Mouse (Mus musculus): ENCODE measurements at regions not wholly inside any gene's neighbourhood (a gene's known extent, or its start where the extent isn't known, plus 50 kb on each side); places are given as distances from the start of the nearest gene placed in this dataset.
"Not testable (repeated sequence)": the region's sequence is repeated elsewhere in the genome, so short reads cannot be mapped to it uniquely, and the experiment has no call there.

DNA sequence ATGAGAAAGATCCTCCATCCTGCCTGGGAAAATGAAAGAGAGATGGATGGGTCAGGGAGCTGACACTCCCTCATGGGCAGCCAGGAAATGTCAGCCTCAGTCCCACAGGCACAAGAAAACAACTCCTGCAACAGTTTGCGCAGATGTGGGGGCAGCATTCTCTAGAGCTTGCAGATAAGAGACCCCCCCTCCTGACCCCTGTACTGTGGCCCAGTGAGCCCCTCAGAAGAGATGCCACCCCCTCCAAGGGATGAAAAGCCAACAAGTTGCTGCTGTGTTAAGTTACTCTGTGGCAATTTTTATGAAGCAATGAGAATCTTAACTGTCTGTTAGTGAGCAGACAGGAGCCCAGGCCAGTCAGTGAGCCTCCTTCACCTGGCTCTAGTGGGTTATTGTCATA lies 406.5 kb downstream of the 1190002N15Rik start:
- H3K9me3 ChIP-seq (replicated peaks) = no peaks in the 10 kb centered on the region

DNA sequence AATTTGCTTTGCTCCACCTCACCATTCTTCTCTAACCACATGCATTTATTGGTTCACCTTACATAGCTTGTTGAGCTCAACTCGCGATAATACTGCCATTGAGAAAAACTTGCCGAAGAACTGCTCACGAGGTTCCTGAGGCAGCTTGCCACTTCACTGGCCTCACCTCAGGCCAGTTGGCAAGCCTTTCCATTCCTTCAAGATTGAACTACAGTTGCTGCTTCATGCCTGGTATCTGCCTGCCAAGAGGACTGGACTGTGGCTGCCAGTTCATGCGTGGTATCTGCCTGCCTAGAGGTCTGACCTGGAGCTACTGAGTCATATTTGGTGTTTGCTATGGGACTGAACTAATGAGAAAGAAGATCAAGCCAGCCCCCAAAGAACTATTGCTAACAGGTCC lies 420.9 kb downstream of the 1190002N15Rik start:
- 88% methylated on average over 5 of the region's 5 CpGs for WGBS

More for the DNA sequence above, 406.5 kb downstream of the 1190002N15Rik start:
- H3K27ac ChIP-seq = no peak overlapping the region
- no peaks in the 10 kb centered on the region for H3K36me3 ChIP-seq
- no peaks in the 10 kb centered on the region for H3K4me1 ChIP-seq
- H3K27me3 ChIP-seq (ENCODE audit: low read depth, poor library complexity, severe bottlenecking) = no peaks in the 10 kb centered on the region
- DNase-seq (ENCODE audit: low spot score) = no peak
- WGBS = 86% methylated on average over 1 of the region's 1 CpGs
- H3K4me3 ChIP-seq = no peak overlapping the region

DNA sequence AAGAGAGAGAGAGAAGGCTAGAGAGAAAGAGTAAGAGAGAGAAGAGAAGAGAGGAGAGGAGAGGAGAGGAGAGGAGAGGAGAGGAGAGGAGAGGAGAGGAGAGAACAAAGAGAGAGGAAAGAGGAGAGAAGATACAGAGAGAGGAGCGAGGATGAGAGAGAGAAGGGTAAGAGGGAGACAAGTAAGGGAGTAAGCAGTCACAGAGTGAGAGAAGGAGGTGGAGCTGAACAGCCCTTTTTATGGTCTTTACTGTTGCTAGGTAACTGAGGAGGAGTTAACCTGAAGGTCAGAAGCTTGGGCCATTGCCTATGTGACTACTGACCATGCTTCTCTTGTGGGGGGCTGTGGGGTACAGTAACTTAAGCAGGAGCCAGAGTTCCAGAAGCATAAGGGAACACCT lies 430.2 kb downstream of the 1190002N15Rik start:
- not testable (repeated sequence) for H3K4me3 ChIP-seq; H3K9me3 ChIP-seq (replicated peaks); H3K27me3 ChIP-seq (ENCODE audit: low read depth, poor library complexity, severe bottlenecking); DNase-seq (ENCODE audit: low spot score); H3K4me1 ChIP-seq; H3K27ac ChIP-seq; H3K36me3 ChIP-seq
- 40% methylated on average over 1 of the region's 1 CpGs for WGBS

More for the DNA sequence above, 420.9 kb downstream of the 1190002N15Rik start:
- H3K27me3 ChIP-seq (ENCODE audit: low read depth, poor library complexity, severe bottlenecking) = no peaks in the 10 kb centered on the region
- H3K36me3 ChIP-seq = no peaks in the 10 kb centered on the region
- no peaks in the 10 kb centered on the region for H3K9me3 ChIP-seq (replicated peaks)
- H3K4me1 ChIP-seq = no peaks in the 10 kb centered on the region
- H3K27ac ChIP-seq = no peak overlapping the region
- DNase-seq (ENCODE audit: low spot score) = no peak
- no peak overlapping the region for H3K4me3 ChIP-seq

DNA sequence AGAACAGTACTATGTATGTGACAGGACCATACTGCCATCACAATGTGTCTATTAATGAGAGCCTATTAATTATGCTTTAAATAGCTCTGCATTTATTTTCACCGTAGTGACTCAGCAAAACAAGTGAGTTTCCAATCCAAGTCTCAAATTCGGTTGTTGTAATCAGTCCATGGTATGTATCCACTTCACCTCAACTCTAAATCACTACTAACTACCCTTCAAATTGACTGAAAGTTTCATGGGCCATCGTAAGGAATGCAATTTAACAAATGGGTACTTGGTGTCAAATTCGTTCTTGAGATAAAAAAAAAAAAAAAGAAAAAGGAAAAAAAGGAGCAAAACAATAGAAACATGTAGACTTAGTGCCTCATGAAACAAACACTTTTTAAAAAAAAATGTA lies 433.2 kb downstream of the 1190002N15Rik start:
- Histone ChIP-seq H3K27me3 (ENCODE audit: low read depth, poor library complexity, severe bottlenecking) (no peaks in the 10 kb centered on the region), H3K36me3 (no peaks in the 10 kb centered on the region), H3K4me3 (no peak overlapping the region), H3K4me1 (no peaks in the 10 kb centered on the region), H3K9me3 (replicated peaks) (no peaks in the 10 kb centered on the region), H3K27ac (no peak overlapping the region)
- WGBS = 76% methylated on average over 4 of the region's 4 CpGs
- DNase-seq (ENCODE audit: low spot score) = no peak

DNA sequence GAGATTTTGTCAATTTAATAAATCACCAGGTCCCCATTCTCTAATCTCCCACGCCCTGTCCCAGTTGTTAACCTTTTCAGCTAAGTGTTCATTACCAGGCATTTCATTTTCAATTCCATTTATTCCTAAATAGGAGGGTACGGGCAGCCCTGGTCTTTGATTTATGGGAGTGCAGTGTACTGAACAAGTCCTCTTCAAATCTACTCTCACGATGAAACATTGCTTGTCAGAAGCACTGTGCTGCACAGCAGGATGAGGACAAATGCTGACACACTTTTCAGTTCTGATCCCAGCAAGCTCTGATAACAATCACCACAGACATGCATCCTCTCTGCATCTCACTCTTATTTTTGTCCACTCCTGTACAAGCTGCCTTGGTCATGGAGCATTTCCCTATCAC lies 435.9 kb downstream of the 1190002N15Rik start:
- H3K4me3 ChIP-seq = no peak overlapping the region
- no peaks in the 10 kb centered on the region for H3K36me3 ChIP-seq
- 67% methylated on average over 3 of the region's 3 CpGs for WGBS
- H3K9me3 ChIP-seq (replicated peaks) = no peaks in the 10 kb centered on the region
- no peaks in the 10 kb centered on the region for H3K27me3 ChIP-seq (ENCODE audit: low read depth, poor library complexity, severe bottlenecking)
- H3K27ac ChIP-seq = no peak overlapping the region
- no peak for DNase-seq (ENCODE audit: low spot score)
- no peaks in the 10 kb centered on the region for H3K4me1 ChIP-seq

DNA sequence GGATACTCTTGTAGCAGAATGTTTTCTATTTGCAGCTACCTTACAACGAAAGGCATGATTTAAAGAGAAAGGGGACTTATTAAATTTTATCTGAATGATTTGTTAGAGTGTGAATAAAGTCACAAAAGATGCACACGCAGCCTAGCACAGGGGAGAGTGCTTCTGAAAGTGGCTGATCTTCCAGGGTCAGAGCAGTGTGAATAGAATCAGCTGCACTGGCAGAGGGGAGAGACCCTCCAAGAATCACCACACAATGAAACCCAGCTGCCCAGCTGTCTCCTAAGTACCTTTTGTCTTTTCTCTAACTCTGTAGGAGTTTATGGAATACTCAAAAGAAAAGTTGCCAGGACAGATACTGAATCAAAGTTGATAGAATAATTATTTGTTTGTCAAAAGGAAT lies 443.1 kb downstream of the 1190002N15Rik start:
- no peaks in the 10 kb centered on the region for H3K9me3 ChIP-seq (replicated peaks)
- whole genome bisulfite sequencing = 89% methylated on average over 2 of the region's 2 CpGs
- H3K27ac ChIP-seq = no peak overlapping the region
- no peaks in the 10 kb centered on the region for H3K4me1 ChIP-seq
- DNase-seq (ENCODE audit: low spot score) = no peak
- no peaks in the 10 kb centered on the region for H3K36me3 ChIP-seq
- H3K27me3 ChIP-seq (ENCODE audit: low read depth, poor library complexity, severe bottlenecking) = no peaks in the 10 kb centered on the region
- no peak overlapping the region for H3K4me3 ChIP-seq

DNA sequence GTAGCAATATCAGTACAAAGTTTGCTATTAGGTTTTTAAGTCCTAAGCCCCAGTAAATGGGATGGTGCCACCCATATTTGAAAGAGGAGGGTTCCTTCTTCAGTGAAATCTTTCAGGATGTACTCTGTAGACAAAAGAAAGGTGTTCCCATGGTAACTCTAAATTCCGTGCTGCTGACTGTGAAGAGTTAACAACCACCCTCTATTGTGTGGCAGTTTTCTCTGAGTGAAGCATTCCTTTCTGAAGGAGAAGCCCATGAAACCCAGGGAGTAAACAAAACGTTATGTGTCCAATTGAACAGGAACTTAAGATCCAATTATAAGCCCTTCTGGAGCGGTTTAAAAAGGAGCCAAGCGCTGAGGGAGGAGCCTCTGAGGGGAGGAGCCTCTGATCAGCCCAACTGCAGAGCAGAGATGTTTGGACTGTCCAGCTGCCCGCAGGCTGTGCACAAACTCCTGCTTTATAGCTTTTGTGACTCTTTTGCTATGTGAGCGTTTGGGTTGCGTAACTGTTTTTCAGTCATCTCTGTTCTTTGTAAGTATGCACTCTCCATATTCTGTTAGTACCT lies 446.1 kb downstream of the 1190002N15Rik start:
- Histone ChIP-seq H3K27ac (no peak overlapping the region), H3K9me3 (replicated peaks) (no peaks in the 10 kb centered on the region), H3K4me1 (no peaks in the 10 kb centered on the region), H3K36me3 (no peaks in the 10 kb centered on the region), H3K27me3 (ENCODE audit: low read depth, poor library complexity, severe bottlenecking) (no peaks in the 10 kb centered on the region), H3K4me3 (no peak overlapping the region)
- WGBS = 71% methylated on average over 7 of the region's 7 CpGs
- DNase-seq (ENCODE audit: low spot score) = no peak

DNA sequence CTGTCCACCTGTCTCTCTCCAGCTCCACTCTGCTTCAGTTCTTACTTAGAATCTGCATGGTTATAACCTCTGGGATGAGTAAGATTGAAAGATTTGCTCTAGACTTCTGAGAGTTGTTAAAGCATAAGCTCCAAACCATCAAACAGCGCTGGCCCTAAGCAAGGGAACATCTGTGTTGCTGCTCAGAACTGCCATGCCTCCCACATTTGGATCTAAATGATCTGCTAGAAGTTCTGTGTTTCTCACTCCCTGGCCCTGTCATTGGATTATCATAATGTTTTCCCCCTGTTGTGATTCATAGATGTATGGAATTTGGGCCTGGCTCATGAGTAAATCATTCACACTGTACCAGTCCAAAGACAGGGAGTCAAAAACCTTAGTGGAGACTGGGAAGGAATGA lies 448.1 kb downstream of the 1190002N15Rik start:
- no peak for DNase-seq (ENCODE audit: low spot score)
- H3K27me3 ChIP-seq (ENCODE audit: low read depth, poor library complexity, severe bottlenecking) = no peaks in the 10 kb centered on the region
- H3K4me3 ChIP-seq = no peak overlapping the region
- H3K36me3 ChIP-seq = no peaks in the 10 kb centered on the region
- H3K4me1 ChIP-seq = no peaks in the 10 kb centered on the region
- WGBS = 88% methylated on average over 1 of the region's 1 CpGs
- no peak overlapping the region for H3K27ac ChIP-seq
- no peaks in the 10 kb centered on the region for H3K9me3 ChIP-seq (replicated peaks)

DNA sequence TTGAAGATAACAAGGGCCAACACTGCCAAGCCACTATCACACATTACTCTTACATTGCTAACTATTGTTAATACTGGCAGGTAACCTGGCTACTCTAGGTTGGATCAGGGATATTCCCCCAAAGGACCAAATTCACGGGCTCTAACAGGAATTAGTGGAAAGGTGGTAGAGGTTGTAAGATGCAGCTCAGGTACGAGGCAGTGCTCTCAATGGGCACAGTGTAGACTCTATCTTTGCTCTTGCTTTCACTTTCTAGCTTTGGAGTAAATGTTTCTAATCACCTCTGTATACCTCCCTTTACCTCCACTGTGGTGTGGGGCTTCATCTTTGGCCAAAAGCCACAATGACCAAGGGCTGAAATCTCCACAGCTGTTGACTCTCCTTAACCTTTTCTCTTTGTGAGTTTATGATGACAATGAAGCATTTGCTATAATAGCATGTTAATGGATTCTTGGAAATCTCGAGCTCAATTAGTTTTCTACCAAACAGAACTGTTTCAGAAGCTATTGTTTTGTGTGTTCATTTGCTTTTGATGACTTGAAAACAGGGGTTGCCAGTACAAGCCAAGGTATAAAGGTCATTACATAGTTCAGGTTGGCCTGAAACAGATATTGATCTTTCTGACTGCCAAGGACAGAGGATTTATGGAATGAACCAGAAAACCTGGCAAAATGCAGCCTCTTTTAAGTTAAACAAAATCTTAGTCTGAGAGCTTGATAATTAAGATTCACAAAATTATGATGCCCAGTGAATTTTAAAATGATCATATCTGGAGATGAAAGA lies 454.1 kb downstream of the 1190002N15Rik start:
- 79% methylated on average over 3 of the region's 3 CpGs for WGBS

DNA sequence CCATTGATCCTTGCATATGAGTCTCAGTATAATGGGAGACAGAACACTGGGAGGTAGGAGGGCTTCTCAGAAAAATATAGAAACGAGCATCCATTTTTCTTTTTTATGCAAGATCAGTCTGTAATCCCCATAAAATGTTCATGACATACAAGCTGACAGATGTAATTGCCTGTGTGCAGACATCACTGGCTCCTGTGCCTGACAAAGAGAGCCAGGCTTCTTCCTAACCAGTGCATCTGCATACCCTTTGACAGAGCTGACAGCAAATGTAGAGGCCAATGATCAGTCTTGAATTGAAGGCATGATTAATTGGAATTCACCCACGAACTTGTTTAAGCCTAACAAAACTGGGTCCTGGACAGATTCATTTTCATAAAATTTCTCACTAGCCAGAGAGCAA lies 463.0 kb downstream of the 1190002N15Rik start:
- no peaks in the 10 kb centered on the region for H3K27me3 ChIP-seq (ENCODE audit: low read depth, poor library complexity, severe bottlenecking)
- H3K4me1 ChIP-seq = no peaks in the 10 kb centered on the region
- 69% methylated on average over 2 of the region's 2 CpGs for WGBS
- no peak overlapping the region for H3K4me3 ChIP-seq
- H3K9me3 ChIP-seq (replicated peaks) = no peaks in the 10 kb centered on the region
- no peaks in the 10 kb centered on the region for H3K36me3 ChIP-seq
- no peak for DNase-seq (ENCODE audit: low spot score)
- no peak overlapping the region for H3K27ac ChIP-seq

More for the DNA sequence above, 454.1 kb downstream of the 1190002N15Rik start:
- Histone ChIP-seq H3K4me1 (no peaks in the 10 kb centered on the region), H3K4me3 (no peak overlapping the region), H3K27me3 (ENCODE audit: low read depth, poor library complexity, severe bottlenecking) (no peaks in the 10 kb centered on the region), H3K36me3 (no peaks in the 10 kb centered on the region), H3K9me3 (replicated peaks) (no peaks in the 10 kb centered on the region), H3K27ac (no peak overlapping the region)
- DNase-seq (ENCODE audit: low spot score) = no peak

DNA sequence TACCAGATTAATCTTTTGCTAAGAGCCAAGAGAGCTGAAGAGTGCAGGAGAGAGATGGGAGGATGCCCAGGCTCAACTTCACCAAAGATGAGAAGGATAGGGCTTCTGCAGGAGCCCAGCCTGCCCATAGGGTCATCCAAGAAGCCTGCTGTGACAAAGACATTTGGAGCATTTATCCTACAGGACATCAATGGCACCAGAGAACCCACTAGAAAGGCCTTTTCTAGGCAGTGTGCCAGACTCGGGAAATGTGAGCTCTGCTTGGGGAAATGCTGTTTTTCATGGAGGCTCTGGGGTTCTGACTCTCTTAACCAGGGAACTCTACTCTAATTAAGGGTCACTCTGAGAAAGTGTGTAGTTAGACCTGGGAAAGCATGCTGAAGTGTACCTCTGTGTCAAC lies 470.8 kb downstream of the 1190002N15Rik start:
- H3K9me3 ChIP-seq (replicated peaks) = no peaks in the 10 kb centered on the region
- DNase-seq (ENCODE audit: low spot score) = no peak
- H3K27me3 ChIP-seq (ENCODE audit: low read depth, poor library complexity, severe bottlenecking) = no peaks in the 10 kb centered on the region
- no peaks in the 10 kb centered on the region for H3K36me3 ChIP-seq
- no peak overlapping the region for H3K4me3 ChIP-seq
- 76% methylated on average over 1 of the region's 1 CpGs for WGBS
- H3K27ac ChIP-seq = no peak overlapping the region
- H3K4me1 ChIP-seq = no peaks in the 10 kb centered on the region

DNA sequence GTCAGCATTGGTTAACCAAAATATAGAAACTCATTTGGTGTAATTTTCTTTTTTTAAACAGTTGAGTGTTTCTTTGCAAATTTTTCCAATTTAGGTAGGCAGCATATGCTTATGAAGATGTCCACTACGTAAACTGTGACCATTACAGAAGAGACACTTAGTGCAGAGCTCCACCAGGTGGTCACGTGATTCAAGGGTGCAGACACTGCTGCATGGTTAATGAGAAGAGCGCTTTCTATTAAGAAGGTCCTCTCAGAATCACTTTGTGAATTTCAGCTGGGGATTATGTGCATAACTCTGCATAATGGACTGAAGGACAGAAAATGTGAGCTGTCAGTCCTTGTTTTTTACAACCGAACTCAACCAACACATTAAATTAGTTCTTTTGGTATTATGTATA lies 484.7 kb downstream of the 1190002N15Rik start:
- Histone ChIP-seq H3K36me3 (no peaks in the 10 kb centered on the region), H3K9me3 (replicated peaks) (no peaks in the 10 kb centered on the region), H3K4me3 (no peak overlapping the region), H3K27ac (no peak overlapping the region), H3K4me1 (no peaks in the 10 kb centered on the region), H3K27me3 (ENCODE audit: low read depth, poor library complexity, severe bottlenecking) (no peaks in the 10 kb centered on the region)
- 86% methylated on average over 4 of the region's 4 CpGs for WGBS
- DNase-seq (ENCODE audit: low spot score) = no peak

DNA sequence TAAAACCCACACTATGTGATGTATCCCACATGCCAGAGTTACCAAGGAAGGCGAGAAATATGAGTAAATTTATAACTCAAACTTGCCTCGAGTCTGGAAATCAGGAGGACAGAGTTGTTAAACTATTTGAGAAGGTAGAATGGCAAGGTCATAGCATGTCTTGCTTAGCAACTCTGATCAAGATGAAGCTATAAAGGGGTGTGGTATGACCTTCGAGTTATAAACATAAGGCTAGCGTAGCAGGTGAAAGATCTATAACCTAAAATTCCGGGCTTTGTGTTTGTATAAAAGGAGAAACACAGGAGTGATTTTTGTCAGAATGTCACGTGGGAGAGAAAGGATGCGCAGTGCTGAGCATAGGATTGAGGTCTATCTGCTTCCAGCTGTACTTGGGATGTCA lies 490.0 kb downstream of the 1190002N15Rik start:
- H3K27me3 ChIP-seq (ENCODE audit: low read depth, poor library complexity, severe bottlenecking) = no peaks in the 10 kb centered on the region
- no peak overlapping the region for H3K4me3 ChIP-seq
- no peak overlapping the region for H3K27ac ChIP-seq
- DNase-seq (ENCODE audit: low spot score) = no peak
- H3K4me1 ChIP-seq = no peaks in the 10 kb centered on the region
- no peaks in the 10 kb centered on the region for H3K9me3 ChIP-seq (replicated peaks)
- no peaks in the 10 kb centered on the region for H3K36me3 ChIP-seq
- WGBS = 87% methylated on average over 7 of the region's 7 CpGs

All from limb, embryonic 10.5 days (tissue).